Mouse (Mus musculus): ENCODE results near the gene Zfp970.
"Not testable (repeated sequence)": the region's sequence is repeated elsewhere in the genome, so short reads cannot be mapped to it uniquely, and the experiment has no call there.

DNA sequence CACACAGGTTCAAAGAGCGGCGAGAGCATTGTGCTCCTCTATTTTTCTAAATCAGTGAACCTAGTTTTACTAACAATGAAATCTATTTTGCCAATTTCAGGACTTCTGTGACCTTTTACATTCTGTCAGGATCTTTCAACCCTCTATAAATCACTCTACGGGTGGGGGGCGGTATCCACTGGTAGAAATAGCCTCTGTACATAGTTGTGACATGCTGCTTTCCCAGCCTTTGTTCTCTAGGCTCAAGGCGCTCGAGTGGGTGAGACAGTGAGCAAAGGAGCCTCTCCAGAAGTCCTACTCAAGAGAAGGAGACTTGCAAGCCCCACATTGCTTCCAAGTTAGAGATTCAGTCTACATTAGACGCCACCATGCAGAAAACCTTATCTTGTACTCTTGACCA, 53.8 kb downstream of the Zfp970 start:
- TF ChIP-seq POLR2A (IDR thresholded peaks at IDR 0.05; ENCODE audit: insufficient read length, low read depth); MAX (IDR thresholded peaks at IDR 0.05; ENCODE audit: low read depth): not testable (repeated sequence)

Data from myocyte (in vitro differentiated cells).